Mouse (Mus musculus): ENCODE measurements at regions not wholly inside any gene's neighbourhood (a gene's known extent, or its start where the extent isn't known, plus 50 kb on each side); places are given as distances from the start of the nearest gene placed in this dataset.
A peak's percentile ranks its signal among the peaks of the same experiment; 100 is the strongest.

DNA sequence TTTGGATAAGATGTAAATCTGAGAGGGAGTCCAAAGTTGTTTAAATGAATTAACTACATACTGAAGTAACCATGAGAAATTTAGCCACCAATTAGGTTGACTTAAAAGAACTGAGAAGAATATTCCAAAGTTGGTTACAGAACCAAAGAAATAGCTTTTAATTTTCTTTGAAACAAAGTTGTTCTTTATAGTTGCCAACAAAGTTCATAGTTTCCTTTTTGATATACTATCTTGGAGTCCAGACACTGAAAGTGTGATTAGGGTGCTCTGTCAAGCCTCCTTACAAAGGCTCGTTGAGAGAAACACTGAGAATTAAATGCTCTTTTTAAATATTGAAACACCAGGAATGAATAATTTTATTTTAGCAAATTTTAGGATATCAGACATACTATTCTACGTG is 139.0 kb upstream of the Mbnl1 start:
- WGBS: 81% methylated on average over 2 of the region's 2 CpGs
- TF ChIP-seq POLR2A (IDR thresholded peaks at IDR 0.05; ENCODE audit: low read depth, low read length): no peak
- no peak for TF ChIP-seq CTCF (conservative IDR thresholded peaks at IDR 0.05; ENCODE audit: insufficient read depth, insufficient read length, low read depth, low read length)
- DNase-seq: no peak
- Histone ChIP-seq H3K4me3 (ENCODE audit: insufficient read depth, low read depth, low read length) (no peak overlapping the region), H3K36me3 (ENCODE audit: control insufficient read depth, insufficient read depth, low read length) (no peaks in the 10 kb centered on the region), H3K27ac (ENCODE audit: insufficient read depth, low read depth, low read length) (no peak overlapping the region), H3K27me3 (replicated peaks; ENCODE audit: control insufficient read depth, insufficient read depth, low read length) (no peaks in the 10 kb centered on the region), H3K4me1 (ENCODE audit: control insufficient read depth, insufficient read depth, low read length) (no peaks in the 10 kb centered on the region)

DNA sequence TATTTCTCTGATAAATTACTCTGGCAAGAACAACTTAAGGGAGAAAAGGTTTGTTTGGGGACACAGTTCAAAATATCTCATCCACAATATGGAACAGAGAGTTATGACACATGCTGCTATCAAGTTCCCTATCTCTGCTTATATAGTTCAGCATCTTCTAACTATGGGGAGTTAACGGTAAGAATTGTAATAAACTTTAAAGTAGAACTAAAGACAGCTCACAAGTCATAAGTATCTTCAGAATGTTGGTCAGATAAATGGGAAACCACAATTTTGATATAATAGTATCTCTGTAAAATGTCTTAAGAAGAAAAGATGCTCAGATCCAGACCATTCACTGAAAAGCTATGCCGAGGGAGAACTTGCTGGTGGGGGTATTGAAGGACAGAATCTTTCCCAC is 138.5 kb upstream of the Mbnl1 start:
- no peak for TF ChIP-seq CTCF (conservative IDR thresholded peaks at IDR 0.05; ENCODE audit: insufficient read depth, insufficient read length, low read depth, low read length)
- no peak for TF ChIP-seq POLR2A (IDR thresholded peaks at IDR 0.05; ENCODE audit: low read depth, low read length)
- H3K4me3 ChIP-seq (ENCODE audit: insufficient read depth, low read depth, low read length): no peak overlapping the region
- H3K27ac ChIP-seq (ENCODE audit: insufficient read depth, low read depth, low read length): no peak overlapping the region
- no peaks in the 10 kb centered on the region for H3K36me3 ChIP-seq (ENCODE audit: control insufficient read depth, insufficient read depth, low read length)
- WGBS: 97% methylated on average over 2 of the region's 2 CpGs
- H3K4me1 ChIP-seq (ENCODE audit: control insufficient read depth, insufficient read depth, low read length): no peaks in the 10 kb centered on the region
- no peak for DNase-seq
- H3K27me3 ChIP-seq (replicated peaks; ENCODE audit: control insufficient read depth, insufficient read depth, low read length): no peaks in the 10 kb centered on the region

DNA sequence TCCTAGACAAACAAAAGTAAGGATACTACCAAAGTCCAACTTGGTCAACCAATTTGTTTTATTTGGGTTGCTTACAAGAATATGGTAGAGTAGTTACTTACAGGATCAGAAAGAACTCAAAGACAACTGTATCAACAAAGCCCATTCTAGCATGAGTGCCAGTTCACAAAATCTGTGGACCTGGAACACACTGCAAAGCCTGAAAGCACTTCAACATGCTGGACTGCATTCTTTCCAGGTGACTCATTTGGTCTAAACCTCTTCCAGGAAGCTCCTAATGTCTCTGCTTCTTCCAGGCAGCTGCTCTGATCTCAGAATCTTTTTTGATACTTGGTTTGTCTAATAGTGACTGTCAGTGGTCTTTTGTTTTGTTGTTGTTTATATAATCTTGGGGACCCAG is 126.2 kb upstream of the Mbnl1 start:
- H3K4me3 ChIP-seq (ENCODE audit: insufficient read depth, low read depth, low read length): no peak overlapping the region
- H3K27ac ChIP-seq (ENCODE audit: insufficient read depth, low read depth, low read length): no peak overlapping the region
- TF ChIP-seq CTCF (conservative IDR thresholded peaks at IDR 0.05; ENCODE audit: insufficient read depth, insufficient read length, low read depth, low read length) (no peak), POLR2A (IDR thresholded peaks at IDR 0.05; ENCODE audit: low read depth, low read length) (no peak)
- H3K36me3 ChIP-seq (ENCODE audit: control insufficient read depth, insufficient read depth, low read length): no peaks in the 10 kb centered on the region
- peak; percentile 25 for DNase-seq
- no peaks in the 10 kb centered on the region for H3K4me1 ChIP-seq (ENCODE audit: control insufficient read depth, insufficient read depth, low read length)
- H3K27me3 ChIP-seq (replicated peaks; ENCODE audit: control insufficient read depth, insufficient read depth, low read length): no peaks in the 10 kb centered on the region

DNA sequence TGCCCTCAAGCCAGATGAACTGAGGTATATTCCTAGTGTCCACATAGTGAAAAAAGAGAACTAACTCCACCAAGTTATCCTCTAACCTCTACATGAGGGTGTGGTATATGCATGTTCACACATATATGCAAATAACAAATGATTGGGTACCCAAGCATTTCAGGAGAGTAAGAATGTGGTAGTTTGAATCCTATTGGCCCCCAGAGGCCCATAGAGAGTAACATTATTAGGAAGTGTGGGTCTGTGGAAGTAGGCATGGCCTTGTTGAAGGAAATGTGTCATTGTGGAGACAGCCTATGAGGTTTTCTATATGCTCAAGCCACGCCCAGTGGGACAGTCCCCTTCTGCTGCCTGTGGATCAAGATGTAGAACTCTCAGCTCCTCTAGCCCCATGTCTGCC is 125.6 kb upstream of the Mbnl1 start:
- Histone ChIP-seq H3K27me3 (replicated peaks; ENCODE audit: control insufficient read depth, insufficient read depth, low read length) (no peaks in the 10 kb centered on the region), H3K4me1 (ENCODE audit: control insufficient read depth, insufficient read depth, low read length) (no peaks in the 10 kb centered on the region), H3K4me3 (ENCODE audit: insufficient read depth, low read depth, low read length) (no peak overlapping the region), H3K27ac (ENCODE audit: insufficient read depth, low read depth, low read length) (no peak overlapping the region), H3K36me3 (ENCODE audit: control insufficient read depth, insufficient read depth, low read length) (no peaks in the 10 kb centered on the region)
- WGBS: 91% methylated on average over 1 of the region's 1 CpGs
- no peak for DNase-seq
- TF ChIP-seq CTCF (conservative IDR thresholded peaks at IDR 0.05; ENCODE audit: insufficient read depth, insufficient read length, low read depth, low read length): no peak
- TF ChIP-seq POLR2A (IDR thresholded peaks at IDR 0.05; ENCODE audit: low read depth, low read length): no peak

DNA sequence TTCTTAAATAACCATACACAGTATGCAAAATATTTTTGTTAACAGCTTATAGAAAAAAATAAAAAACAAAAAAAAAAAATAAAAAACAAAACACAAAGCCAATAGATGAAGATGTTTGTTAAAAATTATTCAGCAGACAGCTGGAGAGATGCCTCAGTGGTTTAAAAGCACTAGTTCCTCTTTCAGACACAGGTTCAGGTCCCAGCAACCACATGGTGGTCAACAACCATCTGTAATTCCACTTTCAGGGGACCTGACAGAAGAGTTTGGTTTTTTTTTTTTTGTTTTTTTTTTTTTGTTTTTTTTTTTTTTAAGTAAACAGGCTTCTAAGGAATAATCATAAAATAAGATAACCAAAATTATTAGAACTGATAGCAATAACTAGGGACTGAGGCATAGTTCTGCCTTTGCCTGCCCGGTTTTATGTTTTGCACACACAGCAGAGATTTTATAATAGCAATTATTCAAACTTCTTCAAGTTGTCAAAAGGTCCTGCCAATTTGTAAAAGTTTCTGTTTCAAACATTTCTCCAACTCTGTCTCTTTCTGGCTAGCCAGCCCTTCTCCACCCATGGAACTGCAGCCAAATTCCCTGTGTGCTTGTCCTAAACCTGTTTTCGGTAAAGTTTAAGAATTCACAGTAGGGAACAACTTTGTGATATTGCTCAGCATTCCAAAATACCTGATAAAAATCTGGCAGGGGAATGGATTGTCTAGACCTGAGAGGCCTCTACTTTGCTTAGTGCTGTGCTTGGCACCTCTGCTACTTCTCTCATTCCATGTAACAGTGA is 101.3 kb upstream of the Mbnl1 start:
- DNase-seq: no peak
- Histone ChIP-seq H3K36me3 (ENCODE audit: control insufficient read depth, insufficient read depth, low read length) (no peaks in the 10 kb centered on the region), H3K4me1 (ENCODE audit: control insufficient read depth, insufficient read depth, low read length) (no peaks in the 10 kb centered on the region), H3K4me3 (ENCODE audit: insufficient read depth, low read depth, low read length) (no peak overlapping the region), H3K27ac (ENCODE audit: insufficient read depth, low read depth, low read length) (no peak overlapping the region), H3K27me3 (replicated peaks; ENCODE audit: control insufficient read depth, insufficient read depth, low read length) (no peaks in the 10 kb centered on the region)
- WGBS: 83% methylated on average over 2 of the region's 2 CpGs
- TF ChIP-seq CTCF (conservative IDR thresholded peaks at IDR 0.05; ENCODE audit: insufficient read depth, insufficient read length, low read depth, low read length): no peak
- no peak for TF ChIP-seq POLR2A (IDR thresholded peaks at IDR 0.05; ENCODE audit: low read depth, low read length)

DNA sequence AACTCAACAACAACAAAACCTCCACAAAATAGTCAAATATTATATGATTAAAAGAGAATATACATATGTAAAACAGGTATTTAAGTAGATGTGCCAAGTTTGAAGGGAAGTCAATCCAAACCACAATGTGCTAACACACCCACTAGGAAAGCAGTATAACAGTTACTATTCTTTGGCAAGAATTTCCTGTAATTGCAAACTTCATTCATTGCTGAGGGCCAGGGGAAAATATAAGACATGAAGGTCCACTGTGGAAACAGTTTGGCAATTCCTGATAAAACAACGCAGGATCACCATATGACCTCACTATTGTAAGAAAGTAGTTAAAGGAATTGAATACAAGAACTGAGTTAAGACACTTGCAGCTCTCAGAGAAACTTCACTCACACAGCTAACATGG is 99.0 kb upstream of the Mbnl1 start:
- no peak for DNase-seq
- WGBS: 90% methylated on average over 1 of the region's 1 CpGs
- Histone ChIP-seq H3K27ac (ENCODE audit: insufficient read depth, low read depth, low read length) (no peak overlapping the region), H3K36me3 (ENCODE audit: control insufficient read depth, insufficient read depth, low read length) (no peaks in the 10 kb centered on the region), H3K4me3 (ENCODE audit: insufficient read depth, low read depth, low read length) (no peak overlapping the region), H3K27me3 (replicated peaks; ENCODE audit: control insufficient read depth, insufficient read depth, low read length) (no peaks in the 10 kb centered on the region), H3K4me1 (ENCODE audit: control insufficient read depth, insufficient read depth, low read length) (no peaks in the 10 kb centered on the region)
- TF ChIP-seq CTCF (conservative IDR thresholded peaks at IDR 0.05; ENCODE audit: insufficient read depth, insufficient read length, low read depth, low read length): no peak
- TF ChIP-seq POLR2A (IDR thresholded peaks at IDR 0.05; ENCODE audit: low read depth, low read length): no peak

DNA sequence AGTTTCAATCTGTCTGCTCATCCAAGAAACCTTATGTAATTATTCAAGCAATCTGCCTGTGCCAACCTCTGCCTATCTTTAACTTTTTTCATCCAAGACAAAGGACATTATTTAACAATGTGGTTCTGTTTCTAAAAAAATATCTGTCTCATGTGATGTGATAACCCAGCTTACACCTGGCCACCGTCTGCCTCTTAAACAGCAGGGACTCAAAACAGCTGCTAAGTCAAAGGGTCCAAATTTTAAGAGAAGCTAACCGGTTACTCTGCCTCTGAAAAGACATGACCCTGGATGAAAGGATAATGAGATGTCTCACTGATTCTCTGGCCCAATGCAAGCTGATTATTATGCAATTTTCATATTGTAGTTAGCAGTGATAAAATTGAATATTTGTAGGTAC is 84.0 kb upstream of the Mbnl1 start:
- H3K27me3 ChIP-seq (replicated peaks; ENCODE audit: control insufficient read depth, insufficient read depth, low read length): no peaks in the 10 kb centered on the region
- no peak overlapping the region for H3K4me3 ChIP-seq (ENCODE audit: insufficient read depth, low read depth, low read length)
- WGBS: 62% methylated on average over 2 of the region's 2 CpGs
- TF ChIP-seq CTCF (conservative IDR thresholded peaks at IDR 0.05; ENCODE audit: insufficient read depth, insufficient read length, low read depth, low read length) (no peak), POLR2A (IDR thresholded peaks at IDR 0.05; ENCODE audit: low read depth, low read length) (no peak)
- H3K4me1 ChIP-seq (ENCODE audit: control insufficient read depth, insufficient read depth, low read length): no peaks in the 10 kb centered on the region
- no peak for DNase-seq
- H3K27ac ChIP-seq (ENCODE audit: insufficient read depth, low read depth, low read length): no peak overlapping the region
- no peaks in the 10 kb centered on the region for H3K36me3 ChIP-seq (ENCODE audit: control insufficient read depth, insufficient read depth, low read length)

All from kidney, adult 2 months (tissue).